Mouse (Mus musculus) embryo, embryonic 11.5 days (tissue): Measurements from ENCODE around the gene Sstr3.

Experiments
- DNase-seq: peaks from one replicate; pipeline ENCODE4 v3.0.0-alpha.2; 2012; ENCODE audit warnings: low read depth, low spot score

The Sstr3 gene

GRCm38 (mm10) chr15:78544561-78545001 is at the start of gene Sstr3:
Gene Sstr3 (minus strand): TSS chr15:78544685.
- DNase-seq, result no peak

GRCm38 (mm10) chr15:78593896-78594425 is 49.5 kb upstream of the Sstr3 start:
- DNase-seq, result no peak

GRCm38 (mm10) chr15:78592452-78592968 is 48.0 kb upstream of the Sstr3 start:
- no peak for DNase-seq

GRCm38 (mm10) chr15:78591680-78592451 is 47.4 kb upstream of the Sstr3 start:
- DNase-seq, result no peak

- no peak for DNase-seq
These were observed 46.3 kb upstream of the Sstr3 start for GRCm38 (mm10) chr15:78590785-78591184.

- no peak for DNase-seq
These were observed 45.5 kb upstream of the Sstr3 start for GRCm38 (mm10) chr15:78589936-78590335.

GRCm38 (mm10) chr15:78588900-78589299 is 44.4 kb upstream of the Sstr3 start:
- DNase-seq, result no peak

- DNase-seq, result no peak
These were observed 43.6 kb upstream of the Sstr3 start for GRCm38 (mm10) chr15:78588049-78588448.

- peak; percentile 57 for DNase-seq
These were observed 42.8 kb upstream of the Sstr3 start for GRCm38 (mm10) chr15:78587050-78587994.

GRCm38 (mm10) chr15:78585404-78585803 is 40.9 kb upstream of the Sstr3 start:
- no peak for DNase-seq

GRCm38 (mm10) chr15:78583352-78583751 is 38.9 kb upstream of the Sstr3 start:
- DNase-seq, result no peak

GRCm38 (mm10) chr15:78576284-78576810 is 31.9 kb upstream of the Sstr3 start:
- DNase-seq, result no peak

- DNase-seq, result no peak
These were observed 28.3 kb upstream of the Sstr3 start, which contains the start of gene Rac2 for GRCm38 (mm10) chr15:78572658-78573397. Gene Rac2 (minus strand): TSS chr15:78572783.

- DNase-seq, result no peak
These were observed 27.8 kb upstream of the Sstr3 start for GRCm38 (mm10) chr15:78572270-78572600.

GRCm38 (mm10) chr15:78571554-78572269 is 27.2 kb upstream of the Sstr3 start:
- no peak for DNase-seq

- DNase-seq, result no peak
These were observed 25.7 kb upstream of the Sstr3 start for GRCm38 (mm10) chr15:78570170-78570569.

- DNase-seq, result no peak
These were observed 23.2 kb upstream of the Sstr3 start for GRCm38 (mm10) chr15:78567608-78568120.

GRCm38 (mm10) chr15:78564764-78565435 is 20.4 kb upstream of the Sstr3 start:
- DNase-seq, result no peak

- no peak for DNase-seq
These were observed 19.5 kb upstream of the Sstr3 start for GRCm38 (mm10) chr15:78563937-78564336.

- DNase-seq, result no peak
These were observed 18.9 kb upstream of the Sstr3 start for GRCm38 (mm10) chr15:78563344-78563743.
